Mouse (Mus musculus) MEL-GATA-1-ER (cell line): ENCODE measurements around the gene Pcif1.
"Not testable (repeated sequence)": the region's sequence is repeated elsewhere in the genome, so short reads cannot be mapped to it uniquely, and the experiment has no call there.

Source experiments
- DNase-seq: peaks from one replicate; pipeline ENCODE4 v3.0.0-alpha.2; 2012; ENCODE audit warnings: low read depth; ENCODE audit errors: extremely low read depth

Gene Pcif1

GRCm38 (mm10) chr2:164866741-164867551 lies 12.2 kb upstream of the Pcif1 start:
- DNase-seq = no peak

- no peak for DNase-seq
Observed at GRCm38 (mm10) chr2:164867566-164867965, 11.5 kb upstream of the Pcif1 start.

GRCm38 (mm10) chr2:164868491-164868890 lies 10.6 kb upstream of the Pcif1 start:
- no peak for DNase-seq

GRCm38 (mm10) chr2:164871602-164872303 lies 7.4 kb upstream of the Pcif1 start:
- DNase-seq = no peak

GRCm38 (mm10) chr2:164873621-164874020 lies 5.5 kb upstream of the Pcif1 start:
- no peak for DNase-seq

- peak; percentile 39 for DNase-seq
Observed at GRCm38 (mm10) chr2:164874239-164874769, 4.8 kb upstream of the Pcif1 start.

- DNase-seq = not testable (repeated sequence)
Observed at GRCm38 (mm10) chr2:164875648-164876047, 3.5 kb upstream of the Pcif1 start.

GRCm38 (mm10) chr2:164877376-164878215 lies 1.5 kb upstream of the Pcif1 start:
- DNase-seq = not testable (repeated sequence)

- peak; percentile 73 for DNase-seq
Observed at GRCm38 (mm10) chr2:164878509-164879227, 436 bp upstream of the Pcif1 start.

GRCm38 (mm10) chr2:164879568-164880277 lies 619 bp downstream of the Pcif1 start:
- peak; percentile 92 for DNase-seq

GRCm38 (mm10) chr2:164882619-164883018 lies 3.5 kb downstream of the Pcif1 start:
- DNase-seq = no peak

GRCm38 (mm10) chr2:164885788-164886187 lies 6.7 kb downstream of the Pcif1 start:
- DNase-seq = no peak

GRCm38 (mm10) chr2:164886617-164887016 lies 7.5 kb downstream of the Pcif1 start:
- DNase-seq = no peak

- DNase-seq = no peak
Observed at GRCm38 (mm10) chr2:164888996-164889395, 9.9 kb downstream of the Pcif1 start.

- no peak for DNase-seq
Observed at GRCm38 (mm10) chr2:164889960-164890359, 10.9 kb downstream of the Pcif1 start.

- DNase-seq = no peak
Observed at GRCm38 (mm10) chr2:164890411-164891049, 11.4 kb downstream of the Pcif1 start.

- no peak for DNase-seq
Observed at GRCm38 (mm10) chr2:164891056-164891834, 12.1 kb downstream of the Pcif1 start.

GRCm38 (mm10) chr2:164891908-164892695 lies 13.0 kb downstream of the Pcif1 start:
- no peak for DNase-seq
